Mouse (Mus musculus) liver, embryonic 13.5 days (tissue): ENCODE data around the gene Coro1c. TPM values are rescaled to one million over a fixed set of nuclear protein-coding genes. Genes with fewer than 3 reads are reported as not detected.

Experiments used
- ATAC-seq: fragments of 200-750 bp; cut with Nextera tagmentation; 2 replicates; pipeline ENCODE4 v1.8.0; 2017; ENCODE audit warnings: low read depth, mild to moderate bottlenecking, moderate number of reproducible peaks, moderate library complexity
- DNase-seq: peaks from one replicate; pipeline ENCODE4 v3.0.0; 2022
- H3K27ac ChIP-seq: fragments of 300-500 bp; sonication (generic); 2 replicates; pipeline ENCODE4 v1.5.1; 2015; ENCODE audit warnings: moderate library complexity, mild to moderate bottlenecking, inconsistent platforms
- H3K27me3 ChIP-seq: fragments of 300-500 bp; sonication (generic); 2 replicates; pipeline ENCODE4 v1.6.1; 2015; ENCODE audit warnings: mild to moderate bottlenecking, inconsistent platforms
- H3K36me3 ChIP-seq: fragments of 300-500 bp; sonication (generic); 2 replicates; pipeline ENCODE4 v1.6.1; 2015; ENCODE audit warnings: mild to moderate bottlenecking, inconsistent platforms
- H3K4me1 ChIP-seq: fragments of 300-500 bp; sonication (generic); replicated peaks from 2 replicates; pipeline ENCODE4 v1.6.1; 2015; ENCODE audit warnings: inconsistent platforms
- H3K4me2 ChIP-seq: fragments of 300-500 bp; sonication (generic); 2 replicates; pipeline ENCODE4 v1.6.1; 2015; ENCODE audit warnings: inconsistent platforms, mild to moderate bottlenecking, moderate library complexity
- H3K4me3 ChIP-seq: fragments of 300-500 bp; sonication (generic); replicated peaks from 2 replicates; pipeline ENCODE4 v1.5.1; 2015; ENCODE audit warnings: mild to moderate bottlenecking, inconsistent platforms
- H3K9ac ChIP-seq: fragments of 300-500 bp; sonication (generic); 2 replicates; pipeline ENCODE4 v1.6.1; 2015; ENCODE audit warnings: mild to moderate bottlenecking, inconsistent platforms
- H3K9me3 ChIP-seq: fragments of 300-500 bp; sonication (generic); replicated peaks from 2 replicates; pipeline ENCODE4 v1.6.1; 2016; ENCODE audit warnings: inconsistent platforms
- WGBS: fragments of 180-500 bp; shearing (Covaris S2); methylation state at CpG from one replicate; pipeline ENCODE4 v1.1.7; 2015; ENCODE audit not compliant: insufficient replicate concordance; 5-methylcytosine and 5-hydroxymethylcytosine counted together
- polyA plus RNA-seq: library from polyadenylated mRNA; unstranded; fragments of >200 nt; fragmentation: Nextera tagmentation; extraction: Ambion mirVana; gene quantifications from 2 replicates; pipeline ENCODE4 v1.2.1, GENCODE M21; 2015

The Coro1c gene
- polyA plus RNA-seq, 1 experiment from 2014 or later = 48.0 TPM

DNA sequence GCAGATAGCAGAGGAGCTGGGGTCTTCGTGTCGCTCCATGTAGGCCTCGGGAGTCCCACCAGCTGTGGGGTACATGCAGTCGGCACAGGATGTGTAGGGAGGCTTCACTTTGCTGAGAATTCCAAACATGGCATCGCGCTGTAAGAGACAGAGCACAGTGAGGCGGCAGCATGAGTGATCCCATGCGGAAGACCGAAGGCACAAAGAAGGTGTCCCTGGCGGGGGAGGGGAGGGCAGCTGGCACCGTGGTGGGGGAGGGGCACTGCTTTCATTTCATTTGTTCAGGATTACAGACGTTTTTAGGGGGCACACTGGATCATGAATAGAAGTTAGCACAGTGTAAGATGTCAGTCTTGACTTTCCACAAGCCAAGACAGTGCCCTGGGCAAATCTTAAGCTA, 34.8 kb upstream of the Coro1c start:
- H3K9ac ChIP-seq = no peak overlapping the region
- no peaks in the 10 kb centered on the region for H3K27me3 ChIP-seq
- no peak for ATAC-seq
- H3K27ac ChIP-seq = no peak overlapping the region
- no peaks in the 10 kb centered on the region for H3K9me3 ChIP-seq
- DNase-seq = no peak
- H3K4me2 ChIP-seq = no peak overlapping the region
- WGBS = 83% methylated on average over 12 of the region's 12 CpGs
- H3K4me1 ChIP-seq = peaks cover 23% of the 10 kb centered on the region
- peaks cover 96% of the 10 kb centered on the region for H3K36me3 ChIP-seq
- no peak overlapping the region for H3K4me3 ChIP-seq

GRCm38 (mm10) chr5:113942580-113942979, 34.0 kb upstream of the Coro1c start:
- H3K36me3 ChIP-seq = peaks cover 89% of the 10 kb centered on the region
- 78% methylated on average over 12 of the region's 12 CpGs for WGBS
- ATAC-seq = 0 out of 2 replicates have a peak, but pooled peaks have one; percentile 7
- no peak overlapping the region for H3K27ac ChIP-seq
- H3K4me3 ChIP-seq = no peak overlapping the region
- H3K9me3 ChIP-seq = no peaks in the 10 kb centered on the region
- H3K27me3 ChIP-seq = no peaks in the 10 kb centered on the region
- peaks cover 30% of the 10 kb centered on the region for H3K4me1 ChIP-seq
- H3K4me2 ChIP-seq = no peak overlapping the region
- no peak for DNase-seq
- H3K9ac ChIP-seq = no peak overlapping the region

DNA sequence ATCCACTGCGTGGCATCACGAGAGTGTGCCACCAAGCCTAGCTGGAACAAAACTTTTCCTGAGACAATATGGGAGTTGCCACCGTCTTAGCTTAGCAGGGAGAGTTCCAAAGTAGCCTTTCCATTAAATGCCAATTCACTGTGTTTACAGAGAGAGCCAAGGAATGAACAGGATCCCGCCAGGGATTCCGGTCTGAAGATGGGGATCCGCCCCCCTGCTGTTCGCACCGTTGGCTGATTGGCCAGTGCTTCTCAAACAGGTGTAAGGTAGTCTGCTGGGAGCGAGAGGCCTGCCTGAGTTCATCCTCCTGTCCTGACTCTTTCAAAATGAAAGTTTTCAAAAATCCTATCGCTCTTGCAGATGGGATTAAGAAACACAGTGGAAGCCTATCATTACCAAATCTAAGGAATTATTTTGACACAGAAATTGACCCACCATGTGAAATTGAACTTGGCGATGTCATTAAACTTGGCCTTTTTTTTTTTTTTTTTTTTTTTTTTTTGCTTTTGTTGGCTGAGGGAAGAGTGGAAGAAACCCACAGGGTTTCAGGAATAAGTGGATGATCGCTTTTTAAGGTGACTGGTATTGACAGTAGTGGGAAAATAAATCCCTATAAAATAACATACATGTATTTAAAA, 30.8 kb upstream of the Coro1c start:
- Histone ChIP-seq H3K4me3 (no peak overlapping the region), H3K9ac (no peak overlapping the region), H3K27me3 (no peaks in the 10 kb centered on the region), H3K4me1 (peaks cover 28% of the 10 kb centered on the region), H3K36me3 (peaks cover 58% of the 10 kb centered on the region), H3K9me3 (no peaks in the 10 kb centered on the region), H3K27ac (no peak overlapping the region), H3K4me2 (no peak overlapping the region)
- WGBS = 85% methylated on average over 12 of the region's 12 CpGs
- no peak for ATAC-seq
- DNase-seq = no peak

DNA sequence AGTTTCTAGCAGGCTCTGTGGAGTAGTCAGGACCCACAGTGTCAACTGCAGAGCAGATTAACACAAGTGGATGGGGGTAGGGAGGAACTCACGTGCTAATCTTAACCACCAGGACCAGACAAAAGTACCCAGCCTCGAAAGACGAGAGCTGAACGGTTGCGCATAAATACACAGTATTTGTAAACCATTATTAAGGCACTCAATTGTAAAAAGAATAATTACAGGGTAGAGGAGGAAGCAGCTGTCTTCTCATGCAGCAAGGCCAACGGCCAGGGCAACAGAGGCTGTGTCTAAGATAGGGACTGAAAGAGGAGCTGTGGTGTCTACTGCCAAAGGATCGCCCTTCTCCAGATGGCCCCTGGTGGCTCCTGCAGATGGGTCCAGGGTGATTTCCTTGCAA, 29.1 kb upstream of the Coro1c start:
- peaks cover 39% of the 10 kb centered on the region for H3K4me1 ChIP-seq

DNA sequence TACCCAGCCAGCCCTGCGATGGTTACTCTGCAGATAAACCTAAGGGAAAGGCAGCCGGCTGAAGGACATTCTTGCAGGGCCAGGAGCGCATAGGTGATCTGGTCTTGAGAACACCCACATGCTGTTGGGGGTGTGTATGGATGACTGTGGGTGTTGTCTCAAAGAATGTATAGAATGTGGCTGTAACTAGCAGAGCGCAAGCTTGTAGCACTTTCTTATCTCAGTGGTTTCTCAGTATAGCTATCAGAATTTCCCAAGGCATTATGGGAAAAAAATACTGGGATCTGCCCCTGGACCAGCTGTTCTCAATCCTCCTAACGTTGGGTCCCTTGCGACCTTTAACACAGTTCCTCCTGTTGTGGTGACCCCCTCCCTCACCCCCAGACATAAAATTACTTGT, 25.3 kb upstream of the Coro1c start:
- no peaks in the 10 kb centered on the region for H3K9me3 ChIP-seq
- H3K4me3 ChIP-seq = no peak overlapping the region
- 42% methylated on average over 6 of the region's 6 CpGs for WGBS
- ATAC-seq (peak; percentile 32; the same call in 1 of the 2 replicates), DNase-seq (no peak)
- H3K4me2 ChIP-seq = no peak overlapping the region
- no peak overlapping the region for H3K27ac ChIP-seq
- no peak overlapping the region for H3K9ac ChIP-seq
- no peaks in the 10 kb centered on the region for H3K27me3 ChIP-seq
- H3K4me1 ChIP-seq = peaks cover 55% of the 10 kb centered on the region
- peaks cover 3% of the 10 kb centered on the region; the same call in 1 of the 2 replicates for H3K36me3 ChIP-seq

More for the DNA sequence above, 29.1 kb upstream of the Coro1c start:
- H3K27me3 ChIP-seq = no peaks in the 10 kb centered on the region
- no peak overlapping the region for H3K4me3 ChIP-seq
- no peak overlapping the region for H3K4me2 ChIP-seq
- H3K27ac ChIP-seq = peak overlapping the region; percentile 39; the same call in 1 of the 2 replicates
- no peak overlapping the region; the same call in 1 of the 2 replicates for H3K9ac ChIP-seq
- H3K9me3 ChIP-seq = no peaks in the 10 kb centered on the region
- ATAC-seq (0 out of 2 replicates have a peak, but pooled peaks have one; percentile 32), DNase-seq (no peak)
- WGBS = 15% methylated on average over 7 of the region's 7 CpGs
- peaks cover 41% of the 10 kb centered on the region for H3K36me3 ChIP-seq

DNA sequence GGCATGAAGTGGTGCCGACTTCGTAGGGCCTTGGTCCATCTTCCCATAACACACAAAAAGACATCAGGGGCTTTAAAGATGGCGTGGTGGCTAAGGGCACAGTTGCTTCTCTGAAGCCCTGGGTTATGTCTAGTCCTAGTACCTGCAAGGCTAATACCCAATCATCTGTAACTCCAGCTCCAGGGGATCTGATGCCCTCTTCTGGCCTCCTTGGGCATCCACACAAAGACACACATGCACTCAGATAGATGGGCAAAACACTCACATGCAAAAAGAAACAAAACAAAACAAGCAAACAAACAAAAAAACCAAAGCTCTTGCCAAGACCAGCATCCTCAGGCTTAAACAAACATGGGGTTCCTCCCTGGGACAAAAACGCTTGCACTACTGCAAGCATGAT, 24.9 kb upstream of the Coro1c start:
- Histone ChIP-seq H3K9ac (no peak overlapping the region), H3K4me2 (no peak overlapping the region), H3K27me3 (no peaks in the 10 kb centered on the region), H3K27ac (no peak overlapping the region), H3K36me3 (0 out of 2 replicates have a peak, but pooled peaks cover under 1% of the 10 kb centered on the region), H3K4me1 (peaks cover 51% of the 10 kb centered on the region), H3K4me3 (no peak overlapping the region), H3K9me3 (no peaks in the 10 kb centered on the region)
- 65% methylated on average over 4 of the region's 4 CpGs for WGBS
- DNase-seq = no peak
- ATAC-seq = no peak

GRCm38 (mm10) chr5:113932310-113932709, 23.8 kb upstream of the Coro1c start:
- 63% methylated on average over 3 of the region's 3 CpGs for WGBS
- no peak for DNase-seq

DNA sequence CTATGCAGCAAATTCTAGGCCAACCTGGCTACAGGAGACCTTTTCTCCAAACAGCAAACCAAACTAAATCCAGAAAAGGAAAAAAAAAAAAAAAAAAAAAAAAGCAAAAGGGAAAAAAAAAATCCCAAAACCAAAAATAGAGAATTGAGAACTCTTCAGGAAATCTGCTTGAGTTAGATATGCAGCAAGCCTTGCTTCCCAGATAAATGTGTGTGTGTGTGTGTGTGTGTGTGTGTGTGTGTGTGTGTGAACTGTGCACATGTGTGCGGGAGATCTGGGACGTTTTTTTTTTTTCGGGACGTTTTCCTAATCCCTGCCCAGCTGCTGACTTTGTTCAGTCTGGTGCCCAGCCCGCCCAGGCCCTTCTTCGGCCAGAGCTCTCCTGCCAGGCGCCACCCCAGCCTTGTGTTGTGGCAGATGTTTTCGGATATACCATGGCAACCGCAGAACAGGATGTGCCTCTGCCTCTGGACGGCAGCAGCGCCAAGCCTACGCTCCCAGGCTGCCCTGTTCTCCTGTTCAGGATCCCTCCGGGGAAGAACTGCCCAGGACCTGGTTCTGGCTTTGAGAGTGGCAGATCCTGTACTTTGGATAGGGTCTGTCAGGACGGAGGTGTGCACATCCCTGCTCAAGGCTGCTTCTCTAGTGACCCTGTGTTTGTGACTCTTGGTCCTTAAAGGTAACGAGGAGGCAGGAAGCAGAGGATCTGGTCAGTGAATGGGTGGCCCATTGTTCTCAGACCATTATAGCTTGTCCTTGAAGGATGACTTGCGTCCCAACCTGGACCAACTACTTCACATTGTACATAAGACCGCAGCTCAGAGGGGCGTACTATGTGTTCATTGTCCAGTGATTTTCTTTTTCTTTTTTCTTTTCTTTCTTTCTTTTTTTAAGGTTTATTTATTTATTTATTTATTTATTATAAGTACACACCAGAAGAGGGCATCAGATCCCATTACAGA, 22.4 kb upstream of the Coro1c start:
- no peak overlapping the region for H3K9ac ChIP-seq
- H3K4me3 ChIP-seq = no peak overlapping the region
- H3K9me3 ChIP-seq = no peaks in the 10 kb centered on the region
- no peaks in the 10 kb centered on the region for H3K36me3 ChIP-seq
- DNase-seq (no peak), ATAC-seq (peak; percentile 24; the same call in 1 of the 2 replicates)
- H3K27ac ChIP-seq = peak overlapping the region; percentile 40; the same call in 1 of the 2 replicates
- H3K4me1 ChIP-seq = peaks cover 40% of the 10 kb centered on the region
- H3K4me2 ChIP-seq = peak overlapping the region; percentile 15; the same call in 1 of the 2 replicates
- H3K27me3 ChIP-seq = no peaks in the 10 kb centered on the region
- 18% methylated on average over 18 of the region's 18 CpGs for WGBS

More at GRCm38 (mm10) chr5:113932310-113932709, 23.8 kb upstream of the Coro1c start:
- no peaks in the 10 kb centered on the region for H3K9me3 ChIP-seq
- no peaks in the 10 kb centered on the region for H3K36me3 ChIP-seq
- ATAC-seq = no peak
- no peaks in the 10 kb centered on the region for H3K27me3 ChIP-seq
- no peak overlapping the region for H3K9ac ChIP-seq
- no peak overlapping the region for H3K4me3 ChIP-seq
- no peak overlapping the region for H3K27ac ChIP-seq
- H3K4me1 ChIP-seq = peaks cover 40% of the 10 kb centered on the region
- no peak overlapping the region for H3K4me2 ChIP-seq

DNA sequence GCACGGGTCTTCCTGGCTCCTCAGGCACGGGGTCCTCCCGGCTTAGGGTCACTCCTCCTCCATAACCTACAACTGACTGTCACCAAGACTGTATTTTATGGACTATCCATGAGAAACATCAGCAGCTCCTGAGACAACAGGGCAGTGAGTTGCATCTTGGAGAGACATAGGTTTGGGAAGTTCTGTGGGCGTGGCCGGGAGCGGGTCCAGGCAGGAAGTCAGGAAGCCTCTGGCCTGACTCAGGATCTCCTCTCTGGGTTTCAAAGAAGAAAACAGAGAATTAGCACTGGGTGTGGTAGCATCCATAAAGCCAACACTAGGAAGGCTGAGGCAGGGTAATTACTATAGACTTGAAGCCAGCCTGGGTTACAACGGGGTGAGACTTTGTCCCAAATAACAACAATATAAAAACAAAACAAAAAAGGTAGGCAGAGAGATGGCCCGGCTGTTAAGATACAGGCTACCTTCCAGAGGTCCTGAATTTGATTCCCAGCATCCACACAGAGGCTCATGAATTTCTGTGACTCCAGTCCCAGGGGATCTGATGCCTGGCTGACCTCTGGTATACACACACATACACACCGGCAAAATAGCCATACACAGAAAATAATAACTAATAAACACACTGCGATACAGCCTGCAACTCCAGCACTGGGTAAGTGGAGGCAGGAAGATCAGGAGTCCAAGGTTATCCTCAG, 21.5 kb upstream of the Coro1c start:
- Histone ChIP-seq H3K4me3 (no peak overlapping the region), H3K9me3 (no peaks in the 10 kb centered on the region), H3K4me1 (peaks cover 42% of the 10 kb centered on the region), H3K27me3 (no peaks in the 10 kb centered on the region), H3K36me3 (no peaks in the 10 kb centered on the region), H3K9ac (no peak overlapping the region), H3K4me2 (no peak overlapping the region), H3K27ac (peak overlapping the region; percentile 29; the same call in 1 of the 2 replicates)
- DNase-seq = no peak
- WGBS = 33% methylated on average over 10 of the region's 10 CpGs
- ATAC-seq = no peak

GRCm38 (mm10) chr5:113929526-113929925, 21.0 kb upstream of the Coro1c start:
- Histone ChIP-seq H3K4me2 (no peak overlapping the region), H3K4me3 (no peak overlapping the region), H3K4me1 (peaks cover 42% of the 10 kb centered on the region), H3K9me3 (no peaks in the 10 kb centered on the region), H3K36me3 (no peaks in the 10 kb centered on the region), H3K9ac (no peak overlapping the region), H3K27me3 (no peaks in the 10 kb centered on the region), H3K27ac (no peak overlapping the region)
- ATAC-seq (no peak), DNase-seq (no peak)
- WGBS = 55% methylated on average over 10 of the region's 10 CpGs

GRCm38 (mm10) chr5:113924608-113925007, 16.1 kb upstream of the Coro1c start:
- Histone ChIP-seq H3K9ac (no peak overlapping the region), H3K27me3 (no peaks in the 10 kb centered on the region), H3K27ac (no peak overlapping the region), H3K36me3 (no peaks in the 10 kb centered on the region), H3K4me3 (no peak overlapping the region), H3K4me1 (peaks cover 30% of the 10 kb centered on the region), H3K4me2 (no peak overlapping the region), H3K9me3 (no peaks in the 10 kb centered on the region)
- peak; percentile 73 for ATAC-seq
- no peak for DNase-seq
- WGBS = 24% methylated on average over 4 of the region's 4 CpGs
